Mouse (Mus musculus) embryonic facial prominence, embryonic 12.5 days (tissue): ENCODE measurements around the gene Gm19668. TPM values are rescaled to one million over a fixed set of nuclear protein-coding genes. Genes with fewer than 3 reads are reported as not detected.
"Not testable (repeated sequence)": the region's sequence is repeated elsewhere in the genome, so short reads cannot be mapped to it uniquely, and the experiment has no call there.

Source experiments
- ATAC-seq: fragments of 200-750 bp; cut with Nextera tagmentation; 2 replicates; pipeline ENCODE4 v1.8.0; 2017; ENCODE audit not compliant: insufficient number of reproducible peaks, insufficient read depth, low FRiP score, low TSS enrichment
- H3K27ac ChIP-seq: fragments of 300-500 bp; sonication (generic); 2 replicates; pipeline ENCODE4 v1.5.1; 2016; ENCODE audit warnings: mild to moderate bottlenecking
- H3K27me3 ChIP-seq: fragments of 300-500 bp; sonication (generic); 2 replicates; pipeline ENCODE4 v1.6.1; 2016; ENCODE audit warnings: mild to moderate bottlenecking, moderate library complexity
- H3K36me3 ChIP-seq: fragments of 300-500 bp; sonication (generic); 2 replicates; pipeline ENCODE4 v1.6.1; 2016; ENCODE audit warnings: mild to moderate bottlenecking
- H3K4me1 ChIP-seq: fragments of 300-500 bp; sonication (generic); 2 replicates; pipeline ENCODE4 v1.6.1; 2016
- H3K4me2 ChIP-seq: fragments of 300-500 bp; sonication (generic); replicated peaks from 2 replicates; pipeline ENCODE4 v1.6.1; 2016; ENCODE audit warnings: mild to moderate bottlenecking, moderate library complexity
- H3K4me3 ChIP-seq: fragments of 300-500 bp; sonication (generic); 2 replicates; pipeline ENCODE4 v1.5.1; 2016; ENCODE audit warnings: mild to moderate bottlenecking
- H3K9ac ChIP-seq: fragments of 300-500 bp; sonication (generic); 2 replicates; pipeline ENCODE4 v1.6.1; 2016; ENCODE audit warnings: mild to moderate bottlenecking, moderate library complexity
- H3K9me3 ChIP-seq: fragments of 300-500 bp; sonication (generic); 2 replicates; pipeline ENCODE4 v1.6.1; 2016; ENCODE audit warnings: mild to moderate bottlenecking, moderate library complexity
- WGBS: fragments of 180-500 bp; shearing (Covaris S2); methylation state at CpG from one replicate; pipeline ENCODE4 v1.1.7; 2016; 5-methylcytosine and 5-hydroxymethylcytosine counted together
- polyA plus RNA-seq: library from polyadenylated mRNA; unstranded; fragments of >200 nt; fragmentation: Nextera tagmentation; extraction: Ambion mirVana; gene quantifications from 2 replicates; pipeline ENCODE4 v1.2.1, GENCODE M21; 2016

The Gm19668 gene
- polyA plus RNA-seq, 1 experiment from 2014 or later, result not detected

- not testable (repeated sequence) for H3K36me3 ChIP-seq, H3K4me2 ChIP-seq, H3K4me1 ChIP-seq, ATAC-seq, H3K9ac ChIP-seq, H3K27me3 ChIP-seq, H3K4me3 ChIP-seq, H3K27ac ChIP-seq, H3K9me3 ChIP-seq
- 40% methylated on average over 1 of the region's 1 CpGs for WGBS
These were observed 39.4 kb downstream of the Gm19668 start, which contains the start of gene Gm3233 for GRCm38 (mm10) chr10:77759582-77759981. Gene Gm3233 (minus strand): TSS chr10:77759682.

- Histone ChIP-seq H3K36me3 (no peaks in the 10 kb centered on the region), H3K4me2 (no peak overlapping the region), H3K9ac (no peak overlapping the region), H3K4me3 (no peak overlapping the region), H3K27me3 (no peaks in the 10 kb centered on the region), H3K4me1 (no peaks in the 10 kb centered on the region), H3K9me3 (no peaks in the 10 kb centered on the region), H3K27ac (no peak overlapping the region)
- no peak for ATAC-seq
These were observed 45.5 kb downstream of the Gm19668 start for GRCm38 (mm10) chr10:77753448-77753847.

- 56% methylated on average over 3 of the region's 3 CpGs for WGBS
These were observed 46.6 kb downstream of the Gm19668 start for GRCm38 (mm10) chr10:77752312-77752711.

GRCm38 (mm10) chr10:77751254-77751653, 47.7 kb downstream of the Gm19668 start, which contains the start of gene Gm9736:
Gene Gm9736 (minus strand): TSS chr10:77751354.
- H3K36me3 ChIP-seq, ATAC-seq: not testable (repeated sequence)
- 71% methylated on average over 1 of the region's 1 CpGs for WGBS

More at GRCm38 (mm10) chr10:77752312-77752711, 46.6 kb downstream of the Gm19668 start:
- not testable (repeated sequence) for H3K9me3 ChIP-seq, H3K36me3 ChIP-seq, H3K4me1 ChIP-seq, H3K4me2 ChIP-seq, H3K9ac ChIP-seq, H3K4me3 ChIP-seq, ATAC-seq, H3K27me3 ChIP-seq, H3K27ac ChIP-seq

DNA sequence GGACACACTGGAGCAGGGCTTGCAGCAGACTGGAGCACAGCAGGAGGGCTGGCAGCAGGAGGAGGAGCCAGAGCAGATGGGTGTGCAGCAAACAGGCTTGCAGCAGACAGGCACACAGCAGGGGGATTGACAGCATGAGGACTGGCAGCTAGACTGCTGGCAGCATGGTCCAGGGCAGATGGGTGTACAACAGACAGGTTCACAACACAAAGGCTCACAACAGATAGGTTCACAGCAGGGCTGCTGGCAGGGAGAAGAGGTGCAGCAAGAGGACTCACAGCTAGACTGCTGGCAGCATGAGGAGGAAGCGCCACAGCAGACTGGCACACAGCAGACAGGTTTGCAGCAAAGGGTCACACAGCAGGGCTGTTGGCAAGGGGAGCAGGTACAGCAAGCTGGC, 48.2 kb downstream of the Gm19668 start:
- WGBS, result 68% methylated on average over 1 of the region's 1 CpGs
- H3K4me3 ChIP-seq, result not testable (repeated sequence)

More at GRCm38 (mm10) chr10:77751254-77751653, 47.7 kb downstream of the Gm19668 start, which contains the start of gene Gm9736:
- not testable (repeated sequence) for H3K27ac ChIP-seq, H3K4me2 ChIP-seq, H3K9me3 ChIP-seq, H3K4me3 ChIP-seq, H3K4me1 ChIP-seq, H3K9ac ChIP-seq, H3K27me3 ChIP-seq

More for the DNA sequence above, 48.2 kb downstream of the Gm19668 start:
- not testable (repeated sequence) for H3K27ac ChIP-seq, H3K4me2 ChIP-seq, H3K9me3 ChIP-seq, H3K4me1 ChIP-seq, H3K9ac ChIP-seq, H3K36me3 ChIP-seq, ATAC-seq, H3K27me3 ChIP-seq

Other genes with a start within 250 kb of the Gm19668 start
- gene Pttg1ip, start 217.4 kb downstream of the Gm19668 start, polyA plus RNA-seq, result 92.5 and 94.4 TPM in 2 replicates
- 385 and 391 TPM in 2 replicates for gene Sumo3, start 193.0 kb downstream of the Gm19668 start, polyA plus RNA-seq
- gene Gm49325, start 192.9 kb downstream of the Gm19668 start, polyA plus RNA-seq, result 7.0 and 7.1 TPM in 2 replicates
- gene Ube2g2, start 176.9 kb downstream of the Gm19668 start, polyA plus RNA-seq, result 76.7 and 81.7 TPM in 2 replicates
- 0.32 and 0.69 TPM in 2 replicates for gene Tspear, start 112.6 kb downstream of the Gm19668 start, polyA plus RNA-seq
- gene Gm19402, start 108.4 kb downstream of the Gm19668 start, polyA plus RNA-seq, result not detected in 2 replicates
- not detected in 2 replicates for gene Gm9508, start 101.9 kb downstream of the Gm19668 start, polyA plus RNA-seq
- not detected in 2 replicates for gene Gm10272, start 92.5 kb downstream of the Gm19668 start, polyA plus RNA-seq
- not detected in 2 replicates for gene Gm10024, start 87.7 kb downstream of the Gm19668 start, polyA plus RNA-seq
- gene Gm10142, start 83.3 kb downstream of the Gm19668 start, polyA plus RNA-seq, result not detected in 2 replicates
- gene Krtap12-1, start 78.5 kb downstream of the Gm19668 start, polyA plus RNA-seq, result not detected in 2 replicates
- not detected in 2 replicates for gene Gm10100, start 72.6 kb downstream of the Gm19668 start, polyA plus RNA-seq
- not detected in 2 replicates for gene Gm18596, start 56.5 kb downstream of the Gm19668 start, polyA plus RNA-seq
- gene Gm9736, start 47.8 kb downstream of the Gm19668 start, polyA plus RNA-seq, result not detected in 2 replicates
- not detected in 2 replicates for gene Gm3233, start 39.5 kb downstream of the Gm19668 start, polyA plus RNA-seq
- gene Gm3238, start 27.8 kb downstream of the Gm19668 start, polyA plus RNA-seq, result not detected in 2 replicates
- not detected in 2 replicates for gene Gm7138, start 22.2 kb downstream of the Gm19668 start, polyA plus RNA-seq
- not detected in 2 replicates for gene Gm3250, start 16.6 kb downstream of the Gm19668 start, polyA plus RNA-seq
- gene Gm7137, start 10.9 kb downstream of the Gm19668 start, polyA plus RNA-seq, result not detected in 2 replicates
- gene Gm9639, start 4.1 kb downstream of the Gm19668 start, polyA plus RNA-seq, result not detected in 2 replicates
- not detected in 2 replicates for gene Gm9507, start 12.7 kb upstream of the Gm19668 start, polyA plus RNA-seq
- not detected in 2 replicates for gene Gm2696, start 15.5 kb upstream of the Gm19668 start, polyA plus RNA-seq
- not detected in 2 replicates for gene Krtap10-4, start 28.0 kb upstream of the Gm19668 start, polyA plus RNA-seq
- not detected in 2 replicates for gene Krtap10-10, start 36.8 kb upstream of the Gm19668 start, polyA plus RNA-seq
- not detected in 2 replicates for gene Gm36176, start 47.7 kb upstream of the Gm19668 start, polyA plus RNA-seq
- gene Gm10318, start 53.7 kb upstream of the Gm19668 start, polyA plus RNA-seq, result not detected in 2 replicates
- gene Gm3285, start 62.8 kb upstream of the Gm19668 start, polyA plus RNA-seq, result not detected in 2 replicates
- gene Lrrc3, start 103.4 kb upstream of the Gm19668 start, polyA plus RNA-seq, result 4.4 and 4.7 TPM in 2 replicates
- gene Trpm2, start 171.4 kb upstream of the Gm19668 start, polyA plus RNA-seq, result 0.72 and 0.87 TPM in 2 replicates
- gene 1810043G02Rik, start 179.4 kb upstream of the Gm19668 start, polyA plus RNA-seq, result 32.9 and 35.1 TPM in 2 replicates
- 137 TPM in 2 replicates for gene Pfkl, start 210.9 kb upstream of the Gm19668 start, polyA plus RNA-seq
- 0.19 and 0.41 TPM in 2 replicates for gene Dnmt3l, start 242.8 kb upstream of the Gm19668 start, polyA plus RNA-seq
- 0.17 and 0.42 TPM in 2 replicates for gene Aire, start 244.5 kb upstream of the Gm19668 start, polyA plus RNA-seq